Mouse (Mus musculus) thymus, adult 2 months (tissue): Measurements from ENCODE around the gene Pcp4l1.

ENCODE experiments used
- CTCF ChIP-seq: fragments of 200-500 bp; IDR thresholded peaks from 2 replicates; pipeline ENCODE4 v1.5.1; 2012; ENCODE audit warnings: mild to moderate bottlenecking, control low read depth, low read length, moderate library complexity, borderline replicate concordance; ENCODE audit not compliant: control insufficient read depth, poor library complexity, insufficient read depth; ENCODE audit errors: extremely low read depth
- POLR2A ChIP-seq: fragments of 200-500 bp; IDR thresholded peaks from 2 replicates; pipeline ENCODE4 v1.6.1; 2012; ENCODE audit warnings: mild to moderate bottlenecking, low read length, control low read depth, moderate library complexity; ENCODE audit not compliant: control insufficient read depth, poor library complexity, insufficient read depth; ENCODE audit errors: extremely low read depth

DNA sequence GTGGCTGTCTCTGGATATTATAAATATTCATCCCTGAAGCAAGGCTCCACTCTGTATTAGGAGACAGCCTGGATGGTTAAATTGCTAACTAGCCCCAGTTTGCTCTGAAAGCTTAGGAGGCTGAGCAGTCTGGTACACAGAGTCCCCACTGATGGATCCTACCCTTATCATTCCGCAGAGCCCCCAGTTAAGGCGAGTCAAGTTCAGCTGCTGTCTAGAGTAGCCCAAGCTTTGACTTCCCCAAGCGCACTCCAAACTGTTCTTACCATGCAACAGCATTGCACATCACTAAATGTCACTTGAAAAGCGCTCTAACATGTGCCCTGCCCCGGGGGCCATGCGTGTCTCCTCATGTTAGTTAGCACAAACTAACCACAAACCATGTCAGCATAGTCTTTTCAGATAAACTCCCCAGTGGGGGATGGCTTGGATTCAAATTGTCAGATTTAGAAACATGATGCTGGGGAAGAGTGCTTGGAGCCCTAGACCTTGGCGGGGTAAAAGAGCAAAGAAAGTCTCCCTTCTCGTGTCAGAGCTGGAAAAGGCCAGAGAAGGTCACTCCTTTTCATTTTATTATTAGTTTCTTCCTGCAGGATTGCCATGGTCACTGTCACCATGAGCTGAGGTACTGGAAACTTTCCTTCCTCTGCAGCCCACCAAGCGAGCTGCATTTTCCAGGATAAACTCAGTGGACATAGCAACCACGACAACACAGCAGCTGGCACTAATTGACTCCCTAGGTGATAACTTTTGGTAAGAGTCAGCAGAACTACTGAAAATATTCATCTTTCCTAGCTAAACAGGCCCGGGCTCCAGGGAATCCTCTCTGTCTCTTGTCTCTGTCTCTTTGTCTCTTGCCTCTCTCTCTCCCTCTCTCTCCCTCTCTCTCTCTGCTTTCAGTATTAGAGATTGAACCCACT is 1.9 kb downstream of the Pcp4l1 start:
- TF ChIP-seq CTCF (no peak), POLR2A (no peak)
